Mouse (Mus musculus) right cerebral cortex, postnatal 36 days (tissue): ENCODE results near the gene Gm21970.
A peak's percentile ranks its signal among the peaks of the same experiment; 100 is the strongest.

ENCODE experiments used
- DNase-seq, 2 experiments: peaks; one replicate each; pipeline ENCODE4 v3.0.0; 2022; ENCODE audit warnings: low spot score in 2 of 2, mixed read lengths in 1 of 2

Gm21970 gene

GRCm38 (mm10) chr16:91401569-91402165, 10.1 kb downstream of the Gm21970 start:
- DNase-seq, result no peak

- no peak for DNase-seq
Observed at GRCm38 (mm10) chr16:91403784-91404183, 12.3 kb downstream of the Gm21970 start.

- no peak for DNase-seq
Observed at GRCm38 (mm10) chr16:91404187-91404586, 12.7 kb downstream of the Gm21970 start.

- DNase-seq, result no peak
Observed at GRCm38 (mm10) chr16:91404828-91405577, 13.5 kb downstream of the Gm21970 start.

GRCm38 (mm10) chr16:91405640-91406584, 14.4 kb downstream of the Gm21970 start, which contains the start of gene Il10rb:
Il10rb (plus strand) TSS chr16:91406164.
- DNase-seq, result peak; percentile 5 to 15

GRCm38 (mm10) chr16:91406585-91407220, 15.2 kb downstream of the Gm21970 start:
- DNase-seq, result peak in 1 of 2 experiments; percentile 23

GRCm38 (mm10) chr16:91413102-91413844, 21.8 kb downstream of the Gm21970 start:
- DNase-seq, result no peak

GRCm38 (mm10) chr16:91415391-91416189, 24.1 kb downstream of the Gm21970 start:
- DNase-seq, result no peak

- DNase-seq, result no peak
Observed at GRCm38 (mm10) chr16:91416357-91416756, 24.8 kb downstream of the Gm21970 start.

- no peak for DNase-seq
Observed at GRCm38 (mm10) chr16:91416938-91417337, 25.4 kb downstream of the Gm21970 start.

- no peak for DNase-seq
Observed at GRCm38 (mm10) chr16:91418531-91418930, 27.0 kb downstream of the Gm21970 start.

- no peak for DNase-seq
Observed at GRCm38 (mm10) chr16:91425816-91426215, 34.3 kb downstream of the Gm21970 start.

- no peak for DNase-seq
Observed at GRCm38 (mm10) chr16:91426586-91426985, 35.1 kb downstream of the Gm21970 start.

- no peak for DNase-seq
Observed at GRCm38 (mm10) chr16:91427461-91427860, 35.9 kb downstream of the Gm21970 start.

GRCm38 (mm10) chr16:91428259-91428865, 36.8 kb downstream of the Gm21970 start:
- no peak for DNase-seq

GRCm38 (mm10) chr16:91432720-91433328, 41.3 kb downstream of the Gm21970 start:
- no peak for DNase-seq

- DNase-seq, result no peak
Observed at GRCm38 (mm10) chr16:91433329-91433933, 41.9 kb downstream of the Gm21970 start.

GRCm38 (mm10) chr16:91434119-91434518, 42.6 kb downstream of the Gm21970 start:
- no peak for DNase-seq

- DNase-seq, result no peak
Observed at GRCm38 (mm10) chr16:91438081-91438480, 46.6 kb downstream of the Gm21970 start.
